In genomic region chr5:115730314-115730713, GRCm38 (mm10) we compare ENCODE assay signal across 7 mouse cellular contexts. TPM values are rescaled to one million over a fixed set of nuclear protein-coding genes. Genes with fewer than 3 reads are reported as not detected.
DNase-seq lines count a peak whose midpoint lies in the region; ATAC-seq and TF ChIP-seq lines count a peak whose summit lies in the region.

No protein-coding gene starts in this region.

- peak overlapping the region; percentile 97 for H3K4me2 ChIP-seq in forebrain, embryonic 12.5 days
- peak overlapping the region; percentile 83 for H3K4me2 ChIP-seq in neural tube, embryonic 15.5 days

- H3K36me3 ChIP-seq in forebrain, embryonic 12.5 days (replicated peaks): no peaks in the 10 kb centered on the region
- no peaks in the 10 kb centered on the region for H3K36me3 ChIP-seq in neural tube, embryonic 15.5 days

- peak overlapping the region; percentile 92; the same call in 1 of the 2 replicates for H3K27ac ChIP-seq in layer of hippocampus, adult 2 months
- no peak overlapping the region for H3K27ac ChIP-seq in forebrain, embryonic 12.5 days
- H3K27ac ChIP-seq in neural tube, embryonic 15.5 days (replicated peaks): peak overlapping the region; percentile 98; the same call in 1 of the 2 replicates

- WGBS in forebrain, embryonic 12.5 days: 66% methylated on average over 5 of the region's 5 CpGs
- 59% methylated on average over 5 of the region's 5 CpGs for WGBS in neural tube, embryonic 15.5 days

- 0 out of 2 replicates have a peak overlapping the region, but pooled peaks have one; percentile 72 for H3K9ac ChIP-seq in forebrain, embryonic 12.5 days
- H3K9ac ChIP-seq in neural tube, embryonic 15.5 days (replicated peaks): peak overlapping the region; percentile 91

- no peak for DNase-seq in layer of hippocampus, adult 2 months (ENCODE audit: low spot score in 2 of 2)
- no peak for DNase-seq in layer of hippocampus, postnatal 36 days
- DNase-seq in kidney, adult 9 months: peak; percentile 36
- DNase-seq in layer of hippocampus, adult 11-12 months (ENCODE audit: low spot score): no peak

- H3K27me3 ChIP-seq in forebrain, embryonic 12.5 days: peaks cover 19% of the 10 kb centered on the region
- no peaks in the 10 kb centered on the region for H3K27me3 ChIP-seq in neural tube, embryonic 15.5 days (replicated peaks)

- peaks cover 20% of the 10 kb centered on the region for H3K4me1 ChIP-seq in forebrain, embryonic 12.5 days
- H3K4me1 ChIP-seq in neural tube, embryonic 15.5 days: peaks cover 29% of the 10 kb centered on the region

- no peak for ATAC-seq in forebrain, embryonic 12.5 days (ENCODE audit: low FRiP score)
- ATAC-seq in neural tube, embryonic 15.5 days (ENCODE audit: low FRiP score): no peak
- no peak for ATAC-seq in inflammation-experienced regulatory T-cells, adult 6 months

- H3K9me3 ChIP-seq in forebrain, embryonic 12.5 days: no peaks in the 10 kb centered on the region
- no peaks in the 10 kb centered on the region for H3K9me3 ChIP-seq in neural tube, embryonic 15.5 days (replicated peaks)

- TF ChIP-seq CTCF in layer of hippocampus, adult 2 months (conservative IDR thresholded peaks at IDR 0.05): no peak

- H3K4me3 ChIP-seq in layer of hippocampus, adult 2 months: peak overlapping the region; percentile 82
- H3K4me3 ChIP-seq in forebrain, embryonic 12.5 days (replicated peaks): peak overlapping the region; percentile 77
- peak overlapping the region; percentile 86 for H3K4me3 ChIP-seq in neural tube, embryonic 15.5 days (replicated peaks)

RNA-seq across cellular contexts. Expression of gene Bicdl1, which starts 1.1 kb away (rescaled TPM):
- 100 to 1,000 TPM; 123 to 125 TPM for total RNA-seq in layer of hippocampus, adult 2 months (2021)
- total RNA-seq in layer of hippocampus, postnatal 36 days (2021): 100 to 1,000 TPM; 117 to 131 TPM
- 16.7 and 16.9 TPM in 2 replicates for polyA plus RNA-seq in forebrain, embryonic 12.5 days (2016; fragmentation: Nextera tagmentation; extraction: Ambion mirVana)
- 35.0 and 44.0 TPM in 2 replicates for polyA plus RNA-seq in neural tube, embryonic 15.5 days (2015; fragmentation: Nextera tagmentation; extraction: Ambion mirVana)
- 10 to 100 TPM in 2 of 3 experiments, 1 to 10 TPM in 1; 6.2 to 24.7 (median 20.6) TPM for polyA plus RNA-seq in inflammation-experienced regulatory T-cells, adult 6 months (2017; shearing (Covaris generic))
